Mouse (Mus musculus) kidney, embryonic 16.5 days (tissue): ENCODE measurements at regions not wholly inside any gene's neighbourhood (a gene's known extent, or its start where the extent isn't known, plus 50 kb on each side); places are given as distances from the start of the nearest gene placed in this dataset.

Experiments
- ATAC-seq: fragments of 200-750 bp; cut with Nextera tagmentation; 2 replicates; pipeline ENCODE4 v1.8.0; 2017; ENCODE audit warnings: moderate TSS enrichment; ENCODE audit not compliant: low FRiP score, low TSS enrichment
- H3K27ac ChIP-seq: fragments of 300-500 bp; sonication (generic); 2 replicates; pipeline ENCODE4 v1.5.1; 2014; ENCODE audit warnings: low read length
- H3K27me3 ChIP-seq: fragments of 300-500 bp; sonication (generic); 2 replicates; pipeline ENCODE4 v1.6.1; 2014; ENCODE audit warnings: low read length, control low read depth, mixed read lengths; ENCODE audit not compliant: insufficient read depth
- H3K36me3 ChIP-seq: fragments of 300-500 bp; sonication (generic); 2 replicates; pipeline ENCODE4 v1.6.1; 2014; ENCODE audit warnings: low read length, control low read depth, mixed read lengths; ENCODE audit not compliant: insufficient read depth
- H3K4me1 ChIP-seq: fragments of 300-500 bp; sonication (generic); 2 replicates; pipeline ENCODE4 v1.6.1; 2014; ENCODE audit warnings: low read length, control low read depth, mixed read lengths; ENCODE audit not compliant: insufficient read depth
- H3K4me2 ChIP-seq: fragments of 300-500 bp; sonication (generic); replicated peaks from 2 replicates; pipeline ENCODE4 v1.6.1; 2014; ENCODE audit warnings: low read depth, low read length
- H3K4me3 ChIP-seq: fragments of 300-500 bp; sonication (generic); 2 replicates; pipeline ENCODE4 v1.5.1; 2014; ENCODE audit warnings: mild to moderate bottlenecking, low read length
- H3K9ac ChIP-seq: fragments of 300-500 bp; sonication (generic); replicated peaks from 2 replicates; pipeline ENCODE4 v1.6.1; 2014; ENCODE audit warnings: low read length
- H3K9me3 ChIP-seq: fragments of 300-500 bp; sonication (generic); 2 replicates; pipeline ENCODE4 v1.6.1; 2016; ENCODE audit warnings: low read length, control low read depth
- WGBS: fragments of 180-500 bp; shearing (Covaris S2); extraction: QIAGEN DNeasy Blood & Tissue Kit; methylation state at CpG from one replicate; pipeline ENCODE4 v1.1.7; 2014; 5-methylcytosine and 5-hydroxymethylcytosine counted together

GRCm38 (mm10) chr6:100109979-100110378 is 177.3 kb downstream of the Rybp start:
- ATAC-seq: peak; percentile 46; the same call in 1 of the 2 replicates
- WGBS: 26% methylated on average over 7 of the region's 7 CpGs
- peak overlapping the region; percentile 17; the same call in 1 of the 2 replicates for H3K27ac ChIP-seq

GRCm38 (mm10) chr6:100109351-100109750 is 177.9 kb downstream of the Rybp start:
- Histone ChIP-seq H3K27ac (no peak overlapping the region), H3K9ac (no peak overlapping the region), H3K4me1 (peaks cover 28% of the 10 kb centered on the region), H3K36me3 (no peaks in the 10 kb centered on the region), H3K27me3 (peaks cover 18% of the 10 kb centered on the region), H3K9me3 (no peaks in the 10 kb centered on the region), H3K4me2 (no peak overlapping the region), H3K4me3 (no peak overlapping the region)
- peak; percentile 33 for ATAC-seq
- WGBS: 51% methylated on average over 3 of the region's 3 CpGs

More at GRCm38 (mm10) chr6:100109979-100110378, 177.3 kb downstream of the Rybp start:
- Histone ChIP-seq H3K4me1 (peaks cover 28% of the 10 kb centered on the region), H3K9me3 (no peaks in the 10 kb centered on the region), H3K27me3 (peaks cover 14% of the 10 kb centered on the region), H3K9ac (no peak overlapping the region), H3K36me3 (no peaks in the 10 kb centered on the region), H3K4me3 (no peak overlapping the region), H3K4me2 (no peak overlapping the region)

GRCm38 (mm10) chr6:100107508-100107907 is 179.8 kb downstream of the Rybp start:
- no peak for ATAC-seq
- no peak overlapping the region for H3K27ac ChIP-seq
- no peak overlapping the region for H3K9ac ChIP-seq
- peaks cover 25% of the 10 kb centered on the region for H3K27me3 ChIP-seq
- H3K4me1 ChIP-seq: peaks cover 26% of the 10 kb centered on the region
- H3K36me3 ChIP-seq: no peaks in the 10 kb centered on the region
- H3K9me3 ChIP-seq: no peaks in the 10 kb centered on the region
- no peak overlapping the region for H3K4me2 ChIP-seq
- WGBS: 61% methylated on average over 3 of the region's 3 CpGs
- H3K4me3 ChIP-seq: no peak overlapping the region

- no peaks in the 10 kb centered on the region for H3K9me3 ChIP-seq
- H3K4me1 ChIP-seq: peaks cover 30% of the 10 kb centered on the region
- ATAC-seq: no peak
- H3K4me2 ChIP-seq: no peak overlapping the region
- H3K36me3 ChIP-seq: no peaks in the 10 kb centered on the region
- no peak overlapping the region for H3K27ac ChIP-seq
- H3K9ac ChIP-seq: no peak overlapping the region
- peaks cover 25% of the 10 kb centered on the region for H3K27me3 ChIP-seq
- no peak overlapping the region for H3K4me3 ChIP-seq
- WGBS: 84% methylated on average over 5 of the region's 5 CpGs
These were observed 180.2 kb downstream of the Rybp start for GRCm38 (mm10) chr6:100107066-100107465.

GRCm38 (mm10) chr6:100100565-100101133 is 186.6 kb downstream of the Rybp start:
- Histone ChIP-seq H3K27me3 (peaks cover 15% of the 10 kb centered on the region; the same call in 1 of the 2 replicates), H3K4me2 (no peak overlapping the region), H3K4me1 (peaks cover 13% of the 10 kb centered on the region), H3K36me3 (no peaks in the 10 kb centered on the region), H3K27ac (no peak overlapping the region), H3K4me3 (no peak overlapping the region), H3K9me3 (no peaks in the 10 kb centered on the region), H3K9ac (no peak overlapping the region)
- 82% methylated on average over 4 of the region's 4 CpGs for WGBS
- no peak for ATAC-seq

GRCm38 (mm10) chr6:100096393-100097125 is 190.7 kb downstream of the Rybp start:
- H3K4me1 ChIP-seq: no peaks in the 10 kb centered on the region
- no peaks in the 10 kb centered on the region for H3K9me3 ChIP-seq
- no peak overlapping the region for H3K9ac ChIP-seq
- H3K4me3 ChIP-seq: no peak overlapping the region
- no peak overlapping the region for H3K4me2 ChIP-seq
- H3K36me3 ChIP-seq: no peaks in the 10 kb centered on the region
- ATAC-seq: 0 out of 2 replicates have a peak, but pooled peaks have one; percentile 57
- 75% methylated on average over 13 of the region's 13 CpGs for WGBS
- peaks cover 4% of the 10 kb centered on the region; the same call in 1 of the 2 replicates for H3K27me3 ChIP-seq
- H3K27ac ChIP-seq: no peak overlapping the region

GRCm38 (mm10) chr6:100094653-100095217 is 192.6 kb downstream of the Rybp start:
- H3K27ac ChIP-seq: no peak overlapping the region
- 94% methylated on average over 6 of the region's 6 CpGs for WGBS
- no peaks in the 10 kb centered on the region for H3K36me3 ChIP-seq
- no peak overlapping the region for H3K4me2 ChIP-seq
- H3K9me3 ChIP-seq: no peaks in the 10 kb centered on the region
- no peaks in the 10 kb centered on the region for H3K4me1 ChIP-seq
- H3K27me3 ChIP-seq: peaks cover 4% of the 10 kb centered on the region; the same call in 1 of the 2 replicates
- no peak overlapping the region for H3K4me3 ChIP-seq
- ATAC-seq: no peak
- no peak overlapping the region for H3K9ac ChIP-seq

- Histone ChIP-seq H3K9ac (no peak overlapping the region), H3K27ac (no peak overlapping the region), H3K4me3 (no peak overlapping the region), H3K36me3 (no peaks in the 10 kb centered on the region), H3K27me3 (peaks cover 7% of the 10 kb centered on the region; the same call in 1 of the 2 replicates), H3K4me1 (no peaks in the 10 kb centered on the region), H3K9me3 (no peaks in the 10 kb centered on the region), H3K4me2 (no peak overlapping the region)
- no peak for ATAC-seq
- WGBS: 17% methylated on average over 8 of the region's 8 CpGs
These were observed 194.4 kb downstream of the Rybp start for GRCm38 (mm10) chr6:100092870-100093269.

GRCm38 (mm10) chr6:100091815-100092214 is 195.5 kb downstream of the Rybp start:
- H3K27me3 ChIP-seq: peaks cover 7% of the 10 kb centered on the region; the same call in 1 of the 2 replicates
- H3K9ac ChIP-seq: no peak overlapping the region
- whole genome bisulfite sequencing: 37% methylated on average over 3 of the region's 3 CpGs
- H3K4me1 ChIP-seq: no peaks in the 10 kb centered on the region
- H3K9me3 ChIP-seq: no peaks in the 10 kb centered on the region
- H3K27ac ChIP-seq: no peak overlapping the region
- no peak overlapping the region for H3K4me2 ChIP-seq
- H3K36me3 ChIP-seq: no peaks in the 10 kb centered on the region
- H3K4me3 ChIP-seq: no peak overlapping the region
- no peak for ATAC-seq

GRCm38 (mm10) chr6:100088576-100088975 is 198.7 kb downstream of the Rybp start:
- ATAC-seq: no peak
- Histone ChIP-seq H3K27ac (no peak overlapping the region), H3K9ac (no peak overlapping the region), H3K4me2 (no peak overlapping the region), H3K9me3 (no peaks in the 10 kb centered on the region), H3K27me3 (peaks cover 7% of the 10 kb centered on the region; the same call in 1 of the 2 replicates), H3K4me1 (no peaks in the 10 kb centered on the region), H3K4me3 (no peak overlapping the region), H3K36me3 (no peaks in the 10 kb centered on the region)
- WGBS: 68% methylated on average over 4 of the region's 4 CpGs
